ENCODE assay signal across 22 mouse cellular contexts in the genomic region with DNA sequence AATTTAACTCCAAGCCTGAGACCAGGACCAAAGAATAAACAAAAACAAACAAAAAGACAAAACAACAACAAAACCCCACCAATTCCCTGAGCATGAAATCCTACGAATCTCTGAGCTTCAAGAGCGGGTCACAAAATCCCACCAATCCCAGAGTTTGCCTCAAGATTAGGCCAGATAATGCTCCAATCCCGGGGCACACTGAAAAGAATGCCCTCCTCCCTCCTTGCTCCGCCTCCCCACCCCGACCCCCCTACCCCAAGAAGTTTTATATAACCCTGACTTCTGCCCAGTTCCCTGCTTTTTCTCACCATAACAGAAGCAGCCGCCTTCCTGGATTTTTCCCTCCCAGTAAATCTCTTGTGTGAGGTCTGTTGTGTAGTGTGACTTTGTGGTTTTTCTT. TPM values are rescaled to one million over a fixed set of nuclear protein-coding genes. Genes with fewer than 3 reads are reported as not detected.
DNase-seq lines count a peak whose midpoint lies in the region; ATAC-seq and TF ChIP-seq lines count a peak whose summit lies in the region.
"Had no signal": no experiment of that assay in that cellular context is flagged by ENCODE, and none has a peak within 500 bp of the region (broad histone marks: within the 10 kb centered on the region; RNA-seq: fewer than 3 reads in every experiment).

No protein-coding gene starts in this region.

- H3K4me2 ChIP-seq in lung, embryonic 14.5 days, result peak overlapping the region; percentile 16; the same call in 1 of the 2 replicates
- H3K4me2 ChIP-seq: hindbrain, embryonic 14.5 days had no signal

- no peak for TF ChIP-seq CTCF in gastrocnemius, adult 2 months (IDR thresholded peaks at IDR 0.05)
- TF ChIP-seq CTCF in lung, embryonic 14.5 days (IDR thresholded peaks at IDR 0.05; ENCODE audit: low read depth), result no peak
- TF ChIP-seq CTCF in lung, adult 2 months (IDR thresholded peaks at IDR 0.05; ENCODE audit: insufficient read depth, low read length), result no peak

- DNase-seq in gastrocnemius, adult 2 months, result no peak
- no peak for DNase-seq in gastrocnemius, postnatal 14 days
- peak; percentile 58 for DNase-seq in lung, embryonic 14.5 days
- DNase-seq in lung, adult 2 months, result no peak
- peak; percentile 59 for DNase-seq in R1 (ENCODE audit: low read depth, low spot score)
- DNase-seq in lung, postnatal 10 days, result peak; percentile 57
- no peak for DNase-seq in spleen, adult 18-20 months
- no peak for DNase-seq in urinary bladder, postnatal 4 days (ENCODE audit: low spot score in 2 of 2)
- DNase-seq: adrenal gland, postnatal 36 days; cerebellum, adult 2 months; gastrocnemius, postnatal 36 days; kidney, adult 18-20 months; right cerebral cortex, adult 18-20 months; thymus, postnatal 25 days had no signal

- H3K4me3 ChIP-seq in gastrocnemius, adult 2 months, result peak overlapping the region; percentile 32; the same call in 1 of the 2 replicates
- no peak overlapping the region for H3K4me3 ChIP-seq in lung, embryonic 14.5 days (ENCODE audit: low read depth, low read length)
- H3K4me3 ChIP-seq in lung, adult 2 months (replicated peaks; ENCODE audit: extremely low read depth, low read depth, low read length), result no peak overlapping the region
- H3K4me3 ChIP-seq: heart, embryonic 10.5 days; left cerebral cortex, adult 2 months had no signal

- H3K27ac ChIP-seq in gastrocnemius, adult 2 months, result no peak overlapping the region
- H3K27ac ChIP-seq in lung, embryonic 14.5 days (ENCODE audit: low read depth), result peak overlapping the region; percentile 65; the same call in 1 of the 2 replicates
- H3K27ac ChIP-seq: heart, embryonic 10.5 days; hindbrain, embryonic 14.5 days; left cerebral cortex, adult 2 months had no signal

- no peak overlapping the region for H3K9ac ChIP-seq in lung, embryonic 14.5 days
- H3K9ac ChIP-seq: hindbrain, embryonic 14.5 days had no signal

- no peak for TF ChIP-seq POLR2A in lung, adult 2 months (IDR thresholded peaks at IDR 0.05; ENCODE audit: borderline replicate concordance, extremely low read depth, low read depth, low read length)

- intact Hi-C loops in gastrocnemius, adult 2 months (cut with DNase I), result no loop called here
- intact Hi-C loops in gastrocnemius, postnatal 14 days (cut with DNase I; ENCODE audit: low total_unique reads), result no loop called here

- ATAC-seq in lung, embryonic 14.5 days (ENCODE audit: insufficient read depth), result peak; percentile 74

- no peaks in the 10 kb centered on the region for H3K27me3 ChIP-seq in lung, embryonic 14.5 days (ENCODE audit: insufficient read depth, low read length)

- H3K4me1 ChIP-seq in lung, embryonic 14.5 days (ENCODE audit: insufficient read depth), result no peaks in the 10 kb centered on the region
- H3K4me1 ChIP-seq in lung, adult 2 months (ENCODE audit: control insufficient read depth, insufficient read depth, low read length), result no peaks in the 10 kb centered on the region

- no peaks in the 10 kb centered on the region for H3K9me3 ChIP-seq in lung, embryonic 14.5 days (ENCODE audit: low read depth, low read length)
- H3K9me3 ChIP-seq: heart, embryonic 10.5 days had no signal

- WGBS in lung, embryonic 14.5 days, result 28% methylated on average over 6 of the region's 6 CpGs
- 35% methylated on average over 6 of the region's 6 CpGs for WGBS in lung, adult 2 months

- H3K36me3 ChIP-seq in lung, embryonic 14.5 days (ENCODE audit: insufficient read depth), result no peaks in the 10 kb centered on the region
- H3K36me3 ChIP-seq: heart, embryonic 10.5 days had no signal

RNA-seq across cellular contexts. Expression of a gene that starts 1.6 kb away (rescaled TPM):
- not detected for total RNA-seq in gastrocnemius, adult 2 months (2021)
- total RNA-seq in gastrocnemius, postnatal 14 days (2021), result not detected
- 0.22 TPM in 1 of 2 replicates, not detected in the other for polyA plus RNA-seq in lung, embryonic 14.5 days (2014; fragmentation: Nextera tagmentation; extraction: Ambion mirVana)
- polyA plus RNA-seq in lung, adult 2 months (2012; rRNA removed), result not detected in 2 replicates
- total RNA-seq: gastrocnemius, postnatal 36 days; heart, postnatal 25 days; midbrain, postnatal 0 days had no signal
- polyA plus RNA-seq: liver, embryonic 16.5 days; neural tube, embryonic 11.5 days; stomach, embryonic 14.5 days had no signal

RNA-seq across cellular contexts. Expression of a gene that starts 46.1 kb away (rescaled TPM):
- total RNA-seq in gastrocnemius, adult 2 months (2021), result 100 to 1,000 TPM in 1 of 2 experiments, 10 to 100 TPM in 1; 85.2 to 129 TPM
- total RNA-seq in gastrocnemius, postnatal 14 days (2021), result 10 to 100 TPM; 51.5 to 59.9 TPM
- polyA plus RNA-seq in lung, embryonic 14.5 days (2014; fragmentation: Nextera tagmentation; extraction: Ambion mirVana), result 40.5 and 43.7 TPM in 2 replicates
- 73.3 and 92.1 TPM in 2 replicates for polyA plus RNA-seq in lung, adult 2 months (2012; rRNA removed)

Comparison
In these comparisons a context has a peak if more than half of its experiments do, and no peak if none do; other contexts are left out.
1. DNase-seq: peak in lung, embryonic 14.5 days (single experiment), R1 (single experiment) and lung, postnatal 10 days (single experiment); none in gastrocnemius, adult 2 months (single experiment), gastrocnemius, postnatal 14 days (single experiment), lung, adult 2 months (single experiment), spleen, adult 18-20 months (0 of 2) and urinary bladder, postnatal 4 days (0 of 2).